Mouse (Mus musculus) urinary bladder, adult 2 months (tissue): ENCODE data around the gene Rapsn. TPM values are rescaled to one million over a fixed set of nuclear protein-coding genes. Genes with fewer than 3 reads are reported as not detected.

Experiments used
- DNase-seq: peaks from one replicate; pipeline ENCODE4 v3.0.0; 2022; ENCODE audit warnings: low spot score
- polyA plus RNA-seq: library from polyadenylated mRNA; depleted of rRNA; stranded (reverse); fragments of >200 nt; gene quantifications from 2 replicates; pipeline ENCODE4 v1.2.3, GENCODE M21; 2012; rRNA removed

Gene Rapsn
- polyA plus RNA-seq, 1 experiment, result 0.56 TPM

GRCm38 (mm10) chr2:91080784-91081513, 45.5 kb downstream of the Rapsn start:
- DNase-seq, result no peak

GRCm38 (mm10) chr2:91081775-91082695, 46.6 kb downstream of the Rapsn start, which contains the start of gene Spi1:
Gene Spi1 (plus strand): TSS chr2:91082390.
- DNase-seq, result no peak

DNA sequence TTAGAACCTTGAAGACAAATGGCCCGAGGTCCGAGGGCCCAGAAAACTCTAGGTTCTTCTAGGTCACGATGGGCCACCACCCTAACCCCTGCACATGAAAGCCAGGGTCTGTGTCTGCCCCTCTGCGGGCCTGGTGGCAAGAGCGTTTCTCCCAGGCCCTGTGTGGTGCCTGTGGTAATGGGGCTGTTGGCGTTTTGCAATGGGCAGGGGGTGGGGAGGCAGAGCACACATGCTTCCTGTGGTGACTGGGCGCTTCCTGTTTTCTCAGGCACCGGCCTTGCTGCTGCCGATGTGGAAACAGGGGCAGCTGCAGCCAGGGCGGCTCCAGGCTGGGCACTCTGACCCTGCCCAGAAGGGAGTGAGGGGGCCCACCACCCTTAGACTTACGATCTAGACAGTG, 47.4 kb downstream of the Rapsn start:
- DNase-seq, result no peak

GRCm38 (mm10) chr2:91083366-91083940, 48.0 kb downstream of the Rapsn start:
- no peak for DNase-seq

DNA sequence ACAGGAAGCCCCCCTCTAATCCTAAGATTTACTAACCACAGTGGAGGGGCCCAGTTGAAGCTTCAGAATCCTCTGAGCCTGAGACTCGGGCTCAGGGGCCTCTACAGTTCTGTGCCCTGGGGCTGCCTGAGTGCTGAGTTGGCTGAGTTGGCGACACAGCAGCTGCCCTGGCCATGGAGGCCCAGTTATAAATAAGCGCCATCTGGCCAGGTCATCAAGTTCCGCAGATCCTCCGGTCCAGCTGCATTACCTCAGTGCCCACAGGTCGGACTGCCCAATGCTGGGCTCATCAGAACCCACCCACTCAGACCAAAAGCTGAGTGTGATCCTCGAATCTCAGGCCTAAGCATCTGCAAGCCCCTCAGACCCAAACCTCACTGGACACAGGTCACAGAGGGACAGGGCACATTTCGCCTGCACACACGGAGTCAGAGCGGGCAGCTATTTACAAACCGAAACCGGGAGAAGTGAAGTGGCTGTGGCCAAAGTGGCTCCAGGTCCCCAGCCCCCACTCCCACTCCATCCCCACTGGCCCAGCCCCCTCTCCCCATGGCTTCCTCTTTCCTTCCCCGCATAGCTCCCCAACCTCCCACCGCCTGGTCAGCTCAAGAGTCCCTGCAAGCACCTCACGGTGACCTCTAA, 48.9 kb downstream of the Rapsn start:
- DNase-seq, result no peak

DNA sequence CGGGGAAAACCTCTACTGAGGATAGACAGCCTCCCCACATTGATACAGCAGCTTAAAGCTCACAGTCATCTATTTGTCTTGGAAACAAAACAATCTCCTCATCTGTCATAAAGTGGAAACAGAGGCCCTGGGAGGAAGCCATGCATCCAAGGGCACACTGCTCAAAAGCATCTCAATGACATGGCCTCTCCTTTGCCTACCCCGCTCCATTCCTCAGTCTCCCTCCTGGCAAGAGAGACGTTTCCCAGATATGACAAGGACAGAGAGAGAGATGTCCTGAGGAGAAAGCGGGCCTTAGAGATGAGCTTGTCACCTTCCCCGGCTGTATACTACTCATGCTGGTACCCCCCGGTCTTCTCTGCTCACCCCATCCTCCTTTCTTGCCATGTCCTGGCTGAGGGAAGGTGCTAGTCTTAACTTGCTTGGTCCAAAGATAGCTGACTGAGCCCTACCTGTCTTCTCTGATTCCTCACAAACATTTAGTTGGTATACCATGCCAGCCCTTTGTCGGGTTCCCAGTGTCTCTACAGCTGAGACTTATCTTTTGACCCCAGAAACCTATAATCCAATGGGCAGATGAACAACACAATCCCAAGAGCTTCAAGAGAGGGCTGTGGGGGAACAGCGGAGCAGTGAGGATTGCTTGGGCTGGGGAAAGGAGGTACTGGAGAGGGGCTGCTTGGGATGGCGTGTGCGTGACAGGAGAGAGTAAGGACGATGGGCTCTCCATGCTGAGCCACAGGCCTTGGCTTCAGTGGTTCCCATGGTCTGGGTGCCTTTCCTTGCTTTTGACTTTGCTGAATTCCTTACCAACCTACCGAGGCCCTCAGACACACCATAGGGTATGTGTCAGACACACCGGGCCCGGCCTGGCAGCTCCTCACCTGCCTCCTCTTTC, 50.3 kb downstream of the Rapsn start:
- no peak for DNase-seq

DNA sequence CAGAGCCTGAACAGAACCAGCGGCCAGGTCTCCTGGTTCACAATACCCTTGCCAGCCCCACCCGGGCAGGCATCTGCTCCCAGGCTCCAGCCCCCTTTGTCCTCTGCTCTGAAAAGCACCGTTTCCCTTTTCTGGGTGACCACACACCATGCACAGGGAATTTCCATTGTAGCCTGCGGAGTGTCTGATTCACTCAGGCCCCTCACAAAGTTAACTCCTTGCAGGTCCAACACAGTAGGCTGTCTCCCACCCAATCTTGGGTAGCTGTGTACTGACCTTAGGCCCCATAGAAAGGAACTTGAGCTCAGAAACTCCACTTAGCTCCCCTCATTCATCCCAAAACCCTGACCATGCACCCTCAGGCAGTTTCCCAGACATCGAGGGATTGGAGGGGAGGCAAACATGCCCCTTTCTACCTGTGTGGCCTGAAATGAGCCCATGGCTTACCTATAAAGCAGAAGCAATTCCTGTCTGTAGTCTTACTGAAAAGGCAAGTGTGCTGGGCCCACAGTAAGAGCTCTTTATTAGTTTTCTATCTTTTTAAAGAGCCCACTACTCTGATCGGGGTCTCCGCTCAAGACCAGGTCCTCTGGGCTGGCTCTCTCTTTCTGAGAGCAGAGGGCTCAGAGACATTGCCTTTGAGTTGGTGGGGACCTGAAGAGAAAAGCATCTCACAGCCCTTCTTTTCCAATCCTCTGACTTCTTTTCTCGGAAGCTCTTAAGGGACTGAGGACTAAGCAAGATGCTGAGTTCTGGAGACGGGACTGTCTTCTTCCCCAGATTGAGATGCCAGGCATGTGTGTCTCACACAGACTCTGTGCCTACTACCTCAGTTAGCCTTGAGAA, 51.2 kb downstream of the Rapsn start:
- DNase-seq, result no peak

- DNase-seq, result no peak
Observed at GRCm38 (mm10) chr2:91087453-91087852, 52.0 kb downstream of the Rapsn start.

GRCm38 (mm10) chr2:91088987-91089386, 53.6 kb downstream of the Rapsn start:
- DNase-seq, result no peak

DNA sequence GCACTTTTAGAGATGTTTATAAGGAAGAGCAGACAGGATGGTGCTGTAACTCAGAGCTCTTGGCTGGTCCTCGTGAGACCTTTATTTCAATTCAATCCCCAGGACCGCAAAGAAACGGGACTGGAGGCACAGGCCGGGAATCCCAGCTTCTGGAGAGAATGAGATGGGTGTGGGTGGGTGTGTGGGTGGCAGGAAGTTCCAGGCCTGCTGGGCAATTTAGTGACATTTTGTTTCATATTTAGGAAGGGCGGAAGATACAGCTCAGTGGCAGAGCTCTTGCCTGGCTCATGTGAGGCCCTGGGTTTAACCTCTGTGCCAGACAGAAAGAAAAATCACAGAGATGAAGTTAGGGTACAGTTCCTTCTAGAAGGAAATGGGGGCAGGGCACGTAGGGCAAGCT, 54.8 kb downstream of the Rapsn start:
- no peak for DNase-seq

DNA sequence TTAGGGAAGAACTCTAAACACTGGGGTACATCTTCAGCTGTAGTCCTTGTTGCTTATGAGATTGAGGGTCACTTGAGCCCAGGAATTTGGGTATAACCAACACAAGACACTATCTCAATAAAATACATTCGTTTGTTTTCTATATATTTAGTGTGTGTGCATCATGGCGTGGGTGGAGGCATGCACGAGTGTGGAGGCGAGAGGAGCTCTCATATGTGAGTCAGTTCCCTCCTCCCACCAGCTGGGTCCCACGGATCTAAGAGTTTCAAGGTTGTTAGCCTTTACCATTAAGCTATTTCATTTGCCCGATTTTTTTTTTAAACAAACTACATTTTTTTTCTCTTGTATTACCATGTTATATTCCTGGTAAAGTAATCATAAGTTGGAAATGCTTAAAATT, 55.4 kb downstream of the Rapsn start:
- no peak for DNase-seq

Other genes with a start within 250 kb of the Rapsn start
- 135 and 146 TPM in 2 replicates for gene Mtch2, start 188.5 kb upstream of the Rapsn start, polyA plus RNA-seq
- gene C1qtnf4, start 149.8 kb upstream of the Rapsn start, polyA plus RNA-seq, result 4.9 and 7.2 TPM in 2 replicates
- 15.5 and 17.9 TPM in 2 replicates for gene Kbtbd4, start 130.9 kb upstream of the Rapsn start, polyA plus RNA-seq
- gene Ndufs3, start 130.8 kb upstream of the Rapsn start, polyA plus RNA-seq, result 153 and 162 TPM in 2 replicates
- 90.1 and 90.7 TPM in 2 replicates for gene Celf1, start 95.2 kb upstream of the Rapsn start, polyA plus RNA-seq
- gene Psmc3, start 18.4 kb downstream of the Rapsn start, polyA plus RNA-seq, result 166 and 178 TPM in 2 replicates
- gene Slc39a13, start 34.8 kb downstream of the Rapsn start, polyA plus RNA-seq, result 63.7 and 87.4 TPM in 2 replicates
- gene Spi1, start 46.8 kb downstream of the Rapsn start, polyA plus RNA-seq, result 17.7 and 21.0 TPM in 2 replicates
- gene Mybpc3, start 82.5 kb downstream of the Rapsn start, polyA plus RNA-seq, result 0.04 TPM in 2 replicates
- 19.7 and 20.7 TPM in 2 replicates for gene Madd, start 148.2 kb downstream of the Rapsn start, polyA plus RNA-seq
- gene Nr1h3, start 167.2 kb downstream of the Rapsn start, polyA plus RNA-seq, result 18.6 and 20.8 TPM in 2 replicates
- gene Acp2, start 167.3 kb downstream of the Rapsn start, polyA plus RNA-seq, result 18.8 and 24.2 TPM in 2 replicates
- 28.5 and 43.1 TPM in 2 replicates for gene Ddb2, start 201.4 kb downstream of the Rapsn start, polyA plus RNA-seq
- 43.3 and 46.7 TPM in 2 replicates for gene Pacsin3, start 220.3 kb downstream of the Rapsn start, polyA plus RNA-seq
- 30.7 and 41.6 TPM in 2 replicates for gene Arfgap2, start 229.4 kb downstream of the Rapsn start, polyA plus RNA-seq